ENCODE assay signal across 8 mouse cellular contexts in genomic region chr16:86882529-86882928, GRCm38 (mm10).
DNase-seq lines count a peak whose midpoint lies in the region; ATAC-seq lines count a peak whose summit lies in the region.

No protein-coding gene starts in this region.

- no peak overlapping the region for H3K27ac ChIP-seq in neural tube, embryonic 15.5 days (replicated peaks)
- peak overlapping the region; percentile 25; the same call in 1 of the 2 replicates for H3K27ac ChIP-seq in heart, embryonic 10.5 days
- no peak overlapping the region for H3K27ac ChIP-seq in lung, embryonic 15.5 days

- H3K4me2 ChIP-seq in neural tube, embryonic 15.5 days: no peak overlapping the region
- H3K4me2 ChIP-seq in lung, embryonic 15.5 days: no peak overlapping the region

- no peaks in the 10 kb centered on the region for H3K4me1 ChIP-seq in neural tube, embryonic 15.5 days
- no peaks in the 10 kb centered on the region for H3K4me1 ChIP-seq in heart, embryonic 10.5 days
- H3K4me1 ChIP-seq in lung, embryonic 15.5 days: no peaks in the 10 kb centered on the region

- no peaks in the 10 kb centered on the region for H3K27me3 ChIP-seq in neural tube, embryonic 15.5 days (replicated peaks)
- no peaks in the 10 kb centered on the region for H3K27me3 ChIP-seq in heart, embryonic 10.5 days (ENCODE audit: insufficient read depth, poor library complexity, severe bottlenecking)
- H3K27me3 ChIP-seq in lung, embryonic 15.5 days: no peaks in the 10 kb centered on the region

- H3K9me3 ChIP-seq in neural tube, embryonic 15.5 days (replicated peaks): no peaks in the 10 kb centered on the region
- H3K9me3 ChIP-seq in heart, embryonic 10.5 days: no peaks in the 10 kb centered on the region
- no peaks in the 10 kb centered on the region for H3K9me3 ChIP-seq in lung, embryonic 15.5 days

- ATAC-seq in neural tube, embryonic 15.5 days (ENCODE audit: low FRiP score): no peak
- peak; percentile 52; the same call in 1 of the 2 replicates for ATAC-seq in lung, embryonic 15.5 days (ENCODE audit: borderline replicate concordance, extremely low read depth, low FRiP score, low TSS enrichment)
- no peak for ATAC-seq in megakaryocyte, adult 5-6 weeks (ENCODE audit: poor library complexity, severe bottlenecking)

- H3K9ac ChIP-seq in neural tube, embryonic 15.5 days (replicated peaks): no peak overlapping the region
- no peak overlapping the region for H3K9ac ChIP-seq in lung, embryonic 15.5 days

- H3K4me3 ChIP-seq in neural tube, embryonic 15.5 days (replicated peaks): no peak overlapping the region
- H3K4me3 ChIP-seq in heart, embryonic 10.5 days: no peak overlapping the region
- H3K4me3 ChIP-seq in lung, embryonic 15.5 days: no peak overlapping the region

- peak; percentile 55 for DNase-seq in neural tube, embryonic 10.5 days (ENCODE audit: extremely low spot score, low spot score)
- peak; percentile 29 to 52 for DNase-seq in cerebellum, postnatal 36 days
- peak; percentile 80 for DNase-seq in heart, embryonic 10.5 days (ENCODE audit: low spot score)
- DNase-seq in kidney, postnatal 14 days: peak; percentile 79
- DNase-seq in right cerebral cortex, postnatal 14 days: peak; percentile 35

- H3K36me3 ChIP-seq in neural tube, embryonic 15.5 days: no peaks in the 10 kb centered on the region
- no peaks in the 10 kb centered on the region for H3K36me3 ChIP-seq in heart, embryonic 10.5 days
- H3K36me3 ChIP-seq in lung, embryonic 15.5 days: no peaks in the 10 kb centered on the region

- WGBS in neural tube, embryonic 15.5 days: 33% methylated on average over 6 of the region's 6 CpGs
- 28% methylated on average over 6 of the region's 6 CpGs for WGBS in heart, embryonic 10.5 days
- WGBS in lung, embryonic 15.5 days: 17% methylated on average over 6 of the region's 6 CpGs
